Mouse (Mus musculus): ENCODE measurements around the gene Rfpl4. TPM values are rescaled to one million over a fixed set of nuclear protein-coding genes. Genes with fewer than 3 reads are reported as not detected.

The Rfpl4 gene
- polyA plus RNA-seq, 1 experiment from 2014 or later: not detected

Small RNA genes lying within 50 kb of the gene (microRNA-seq; reads per million reads assigned to microRNA genes)
- gene Gm26217: not detected

Other genes with a start within 250 kb of the Rfpl4 start
- 3.9 and 4.4 TPM in 2 replicates for gene Isoc2b, start 246.7 kb downstream of the Rfpl4 start, polyA plus RNA-seq (2016; fragmentation: Nextera tagmentation; extraction: Ambion mirVana)
- gene Isoc2a, start 239.8 kb downstream of the Rfpl4 start, polyA plus RNA-seq (2016; fragmentation: Nextera tagmentation; extraction: Ambion mirVana): 0.74 and 1.0 TPM in 2 replicates
- 0.27 and 0.30 TPM in 2 replicates for gene Gm36210, start 210.4 kb downstream of the Rfpl4 start, polyA plus RNA-seq (2016; fragmentation: Nextera tagmentation; extraction: Ambion mirVana)
- 2.6 and 2.9 TPM in 2 replicates for gene Zfp628, start 201.7 kb downstream of the Rfpl4 start, polyA plus RNA-seq (2016; fragmentation: Nextera tagmentation; extraction: Ambion mirVana)
- gene Nat14, start 194.9 kb downstream of the Rfpl4 start, polyA plus RNA-seq (2016; fragmentation: Nextera tagmentation; extraction: Ambion mirVana): 4.6 and 5.5 TPM in 2 replicates
- 1.5 and 1.7 TPM in 2 replicates for gene Ssc5d, start 191.2 kb downstream of the Rfpl4 start, polyA plus RNA-seq (2016; fragmentation: Nextera tagmentation; extraction: Ambion mirVana)
- gene Sbk2, start 152.5 kb downstream of the Rfpl4 start, polyA plus RNA-seq (2016; fragmentation: Nextera tagmentation; extraction: Ambion mirVana): 2.1 and 2.6 TPM in 2 replicates
- gene Sbk3, start 145.8 kb downstream of the Rfpl4 start, polyA plus RNA-seq (2016; fragmentation: Nextera tagmentation; extraction: Ambion mirVana): 0.08 and 0.17 TPM in 2 replicates
- 26.0 and 29.3 TPM in 2 replicates for gene Zfp579, start 120.8 kb downstream of the Rfpl4 start, polyA plus RNA-seq (2016; fragmentation: Nextera tagmentation; extraction: Ambion mirVana)
- 9.8 and 10.4 TPM in 2 replicates for gene Zfp524, start 102.5 kb downstream of the Rfpl4 start, polyA plus RNA-seq (2016; fragmentation: Nextera tagmentation; extraction: Ambion mirVana)
- 28.9 and 31.2 TPM in 2 replicates for gene Fiz1, start 102.3 kb downstream of the Rfpl4 start, polyA plus RNA-seq (2016; fragmentation: Nextera tagmentation; extraction: Ambion mirVana)
- not detected in 2 replicates for gene Gm44973, start 101.5 kb downstream of the Rfpl4 start, polyA plus RNA-seq (2016; fragmentation: Nextera tagmentation; extraction: Ambion mirVana)
- gene Zfp865, start 96.6 kb downstream of the Rfpl4 start, polyA plus RNA-seq (2016; fragmentation: Nextera tagmentation; extraction: Ambion mirVana): 5.1 and 5.4 TPM in 2 replicates
- 1.5 and 1.7 TPM in 2 replicates for gene Ccdc106, start 96.4 kb downstream of the Rfpl4 start, polyA plus RNA-seq (2016; fragmentation: Nextera tagmentation; extraction: Ambion mirVana)
- not detected in 2 replicates for gene 4632433K11Rik, start 82.8 kb downstream of the Rfpl4 start, polyA plus RNA-seq (2016; fragmentation: Nextera tagmentation; extraction: Ambion mirVana)
- gene Zfp784, start 78.5 kb downstream of the Rfpl4 start, polyA plus RNA-seq (2016; fragmentation: Nextera tagmentation; extraction: Ambion mirVana): 3.6 and 4.9 TPM in 2 replicates
- 16.6 and 17.7 TPM in 2 replicates for gene Zfp580, start 65.4 kb downstream of the Rfpl4 start, polyA plus RNA-seq (2016; fragmentation: Nextera tagmentation; extraction: Ambion mirVana)
- gene U2af2, start 54.8 kb downstream of the Rfpl4 start, polyA plus RNA-seq (2016; fragmentation: Nextera tagmentation; extraction: Ambion mirVana): 81.7 and 83.9 TPM in 2 replicates
- gene Epn1, start 36.7 kb downstream of the Rfpl4 start, polyA plus RNA-seq (2016; fragmentation: Nextera tagmentation; extraction: Ambion mirVana): 52.1 TPM in 2 replicates
- 0.96 and 2.2 TPM in 2 replicates for gene Rasl2-9, start 9.0 kb upstream of the Rfpl4 start, polyA plus RNA-seq (2016; fragmentation: Nextera tagmentation; extraction: Ambion mirVana)
- not detected in 2 replicates for gene Vmn1r55, start 32.7 kb upstream of the Rfpl4 start, polyA plus RNA-seq (2016; fragmentation: Nextera tagmentation; extraction: Ambion mirVana)
- gene Vmn1r56, start 79.8 kb upstream of the Rfpl4 start, polyA plus RNA-seq (2016; fragmentation: Nextera tagmentation; extraction: Ambion mirVana): not detected in 2 replicates
- not detected in 2 replicates for gene Vmn1r57, start 101.5 kb upstream of the Rfpl4 start, polyA plus RNA-seq (2016; fragmentation: Nextera tagmentation; extraction: Ambion mirVana)
- not detected in 2 replicates for gene Gm5065, start 233.6 kb upstream of the Rfpl4 start, polyA plus RNA-seq (2016; fragmentation: Nextera tagmentation; extraction: Ambion mirVana)
- not detected in 2 replicates for gene Nlrp2, start 234.1 kb upstream of the Rfpl4 start, polyA plus RNA-seq (2016; fragmentation: Nextera tagmentation; extraction: Ambion mirVana)